Mouse (Mus musculus) heart, embryonic 11.5 days (tissue): ENCODE measurements at regions not wholly inside any gene's neighbourhood (a gene's known extent, or its start where the extent isn't known, plus 50 kb on each side); places are given as distances from the start of the nearest gene placed in this dataset.

Experiments used
- ATAC-seq: fragments of 200-750 bp; cut with Nextera tagmentation; replicated peaks from 2 replicates; pipeline ENCODE4 v1.8.0; 2017; ENCODE audit warnings: moderate library complexity; ENCODE audit not compliant: insufficient number of reproducible peaks, low FRiP score, low TSS enrichment
- H3K27ac ChIP-seq: fragments of 300-500 bp; sonication (generic); 2 replicates; pipeline ENCODE4 v1.5.1; 2014; ENCODE audit warnings: mild to moderate bottlenecking, low read depth, low read length
- H3K27me3 ChIP-seq: fragments of 300-500 bp; sonication (generic); 2 replicates; pipeline ENCODE4 v1.6.1; 2014; ENCODE audit warnings: mild to moderate bottlenecking, low read length, mixed read lengths; ENCODE audit not compliant: control insufficient read depth, insufficient read depth
- H3K36me3 ChIP-seq: fragments of 300-500 bp; sonication (generic); 2 replicates; pipeline ENCODE4 v1.6.1; 2014; ENCODE audit warnings: mild to moderate bottlenecking, low read length, moderate library complexity, mixed read lengths; ENCODE audit not compliant: control insufficient read depth, insufficient read depth
- H3K4me1 ChIP-seq: fragments of 300-500 bp; sonication (generic); 2 replicates; pipeline ENCODE4 v1.6.1; 2014; ENCODE audit warnings: low read length; ENCODE audit not compliant: control insufficient read depth, insufficient read depth
- H3K4me2 ChIP-seq: fragments of 300-500 bp; sonication (generic); 2 replicates; pipeline ENCODE4 v1.6.1; 2014; ENCODE audit warnings: mild to moderate bottlenecking, moderate library complexity
- H3K4me3 ChIP-seq: fragments of 300-500 bp; sonication (generic); 2 replicates; pipeline ENCODE4 v1.5.1; 2014; ENCODE audit warnings: low read depth, low read length
- H3K9ac ChIP-seq: fragments of 300-500 bp; sonication (generic); 2 replicates; pipeline ENCODE4 v1.6.1; 2014; ENCODE audit warnings: mild to moderate bottlenecking, low read depth, low read length, moderate library complexity
- H3K9me3 ChIP-seq: fragments of 300-500 bp; sonication (generic); replicated peaks from 2 replicates; pipeline ENCODE4 v1.6.1; 2016; ENCODE audit warnings: low read length; ENCODE audit not compliant: control insufficient read depth
- WGBS: fragments of 180-500 bp; shearing (Covaris S2); extraction: QIAGEN DNeasy Blood & Tissue Kit; methylation state at CpG from one replicate; pipeline ENCODE4 v1.1.7; 2014; ENCODE audit not compliant: insufficient replicate concordance; 5-methylcytosine and 5-hydroxymethylcytosine counted together

DNA sequence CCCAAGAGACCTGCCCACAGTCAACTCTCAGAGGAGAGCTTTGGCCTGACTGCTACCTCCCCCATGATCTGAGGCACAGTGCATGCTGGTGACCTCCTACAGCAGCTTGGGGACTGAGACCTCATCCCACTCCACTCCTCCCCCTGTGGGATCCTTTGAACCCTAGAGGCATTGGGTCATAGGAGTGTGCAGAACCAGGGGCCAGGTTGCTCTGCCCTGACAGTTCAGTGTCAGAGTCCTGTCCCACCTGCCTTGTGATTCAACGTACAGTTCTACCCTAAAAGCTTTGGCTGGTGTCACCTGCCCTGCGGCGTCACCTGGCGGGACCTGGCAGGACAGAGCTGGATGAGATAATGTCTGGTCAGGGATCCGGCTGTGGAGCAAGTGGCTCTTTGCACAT lies 254.9 kb upstream of the Zmiz1 start:
- Histone ChIP-seq H3K27me3 (no peaks in the 10 kb centered on the region), H3K4me3 (no peak overlapping the region), H3K9ac (no peak overlapping the region), H3K27ac (no peak overlapping the region), H3K9me3 (no peaks in the 10 kb centered on the region), H3K4me2 (no peak overlapping the region), H3K36me3 (no peaks in the 10 kb centered on the region), H3K4me1 (peaks cover 18% of the 10 kb centered on the region)
- no peak for ATAC-seq
- 81% methylated on average over 5 of the region's 5 CpGs for WGBS

DNA sequence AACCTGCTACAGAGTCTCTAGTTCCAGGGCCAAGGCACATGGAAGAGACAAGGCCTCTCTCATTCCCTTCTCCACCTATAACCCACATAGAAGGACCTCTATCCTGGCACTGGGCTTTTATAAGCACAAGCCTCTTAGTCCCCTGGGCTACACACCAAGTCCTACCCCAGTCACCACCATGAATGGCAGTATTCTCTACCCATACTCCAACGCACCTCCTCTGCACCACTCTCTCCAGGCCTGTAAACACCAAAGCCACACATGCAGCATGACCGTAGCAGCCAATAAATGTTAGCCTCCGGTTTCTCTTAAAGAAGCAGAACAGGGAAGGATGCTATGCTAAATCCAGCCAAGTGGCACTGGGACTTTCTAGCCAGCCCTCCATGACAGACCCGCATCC lies 252.1 kb upstream of the Zmiz1 start:
- H3K9me3 ChIP-seq: no peaks in the 10 kb centered on the region
- H3K4me1 ChIP-seq: peaks cover 12% of the 10 kb centered on the region
- no peak overlapping the region for H3K4me3 ChIP-seq
- no peaks in the 10 kb centered on the region for H3K27me3 ChIP-seq
- WGBS: 77% methylated on average over 4 of the region's 4 CpGs
- H3K27ac ChIP-seq: no peak overlapping the region
- H3K4me2 ChIP-seq: no peak overlapping the region
- no peaks in the 10 kb centered on the region for H3K36me3 ChIP-seq
- no peak for ATAC-seq
- no peak overlapping the region for H3K9ac ChIP-seq

DNA sequence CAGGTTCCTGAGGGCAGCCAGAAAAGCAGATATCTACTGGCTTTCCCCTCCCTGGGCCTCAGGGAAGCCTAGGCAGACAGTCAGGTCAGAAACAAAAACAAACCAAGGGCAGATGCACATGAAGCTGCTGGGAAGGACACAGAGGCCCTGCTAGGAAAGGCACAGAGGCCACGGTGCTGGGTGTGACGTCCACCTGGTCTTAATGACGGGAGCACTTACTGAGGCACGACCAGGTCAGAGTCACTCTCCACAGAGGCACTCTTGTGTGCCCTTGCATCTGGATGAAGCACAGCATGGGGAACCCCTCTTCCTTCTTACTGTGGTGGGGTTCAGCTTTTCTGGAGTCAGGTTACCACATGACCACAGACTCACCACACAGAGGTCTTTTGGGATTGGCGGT lies 251.6 kb upstream of the Zmiz1 start:
- Histone ChIP-seq H3K36me3 (no peaks in the 10 kb centered on the region), H3K4me1 (peaks cover 12% of the 10 kb centered on the region), H3K27me3 (no peaks in the 10 kb centered on the region), H3K4me2 (no peak overlapping the region), H3K4me3 (no peak overlapping the region), H3K27ac (no peak overlapping the region), H3K9me3 (no peaks in the 10 kb centered on the region), H3K9ac (no peak overlapping the region)
- WGBS: 49% methylated on average over 5 of the region's 5 CpGs
- no peak for ATAC-seq

DNA sequence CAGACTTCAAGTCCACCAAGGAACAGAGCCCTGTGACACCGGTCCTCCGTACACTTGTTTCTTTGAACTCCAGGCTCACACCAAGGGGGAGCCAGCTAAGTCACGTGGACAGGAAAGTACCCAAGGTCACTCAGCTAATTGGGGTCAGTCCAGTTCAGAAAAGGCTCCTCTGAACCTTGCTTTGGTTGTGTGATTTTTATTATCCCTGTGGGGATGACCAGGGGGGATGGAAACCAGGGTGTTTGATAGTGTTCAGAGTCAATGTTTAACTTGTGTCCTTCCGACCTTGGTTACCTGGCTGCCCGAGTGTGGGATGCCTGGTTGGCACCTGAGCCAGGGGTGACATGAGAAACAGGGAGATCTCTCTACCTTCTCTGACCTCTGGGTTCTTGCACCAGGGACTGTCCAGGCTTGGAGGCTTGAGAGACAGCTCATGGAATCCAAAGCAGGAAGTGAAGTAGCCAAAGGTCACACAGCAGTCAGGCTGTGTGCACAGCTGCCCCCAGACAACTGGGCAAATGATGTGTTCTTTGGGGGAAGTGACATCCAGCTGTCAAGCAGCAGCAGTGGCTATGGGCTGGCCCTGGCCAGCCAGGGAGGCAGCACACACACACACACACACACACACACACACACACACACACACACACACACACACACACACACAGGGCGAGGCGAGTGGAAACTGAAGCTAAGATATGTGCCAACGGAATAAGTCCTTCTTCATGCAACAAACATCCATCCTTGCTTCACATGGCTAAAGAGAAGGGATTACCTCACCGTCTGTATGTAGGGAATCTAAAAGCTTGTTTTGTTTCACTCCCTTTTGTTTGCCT lies 250.5 kb upstream of the Zmiz1 start:
- H3K4me2 ChIP-seq: no peak overlapping the region
- no peak for ATAC-seq

DNA sequence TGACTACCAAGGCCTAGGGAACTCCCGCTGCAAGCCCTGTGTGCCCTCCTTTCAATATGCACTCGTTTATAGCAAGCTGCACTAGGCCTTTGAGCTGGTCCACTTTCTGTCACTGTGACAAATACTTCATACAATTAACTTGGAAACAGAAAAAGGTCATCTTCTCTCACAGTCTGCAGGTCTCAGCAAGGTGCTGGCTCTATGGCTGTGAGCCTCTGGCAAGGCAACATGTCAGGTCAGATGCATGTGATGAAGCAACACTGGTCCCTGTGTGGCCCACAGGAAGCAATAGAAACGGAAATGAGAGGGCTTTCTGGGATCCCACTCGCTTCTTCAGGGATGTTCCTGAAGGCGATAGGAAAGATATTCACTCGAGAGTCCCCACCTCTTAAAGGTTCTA lies 245.9 kb upstream of the Zmiz1 start:
- Histone ChIP-seq H3K4me3 (no peak overlapping the region), H3K27ac (no peak overlapping the region), H3K36me3 (no peaks in the 10 kb centered on the region), H3K4me1 (0 out of 2 replicates have a peak, but pooled peaks cover under 1% of the 10 kb centered on the region), H3K9ac (no peak overlapping the region), H3K27me3 (no peaks in the 10 kb centered on the region), H3K4me2 (no peak overlapping the region), H3K9me3 (no peaks in the 10 kb centered on the region)
- 61% methylated on average over 6 of the region's 6 CpGs for WGBS
- ATAC-seq: no peak

More for the DNA sequence above, 250.5 kb upstream of the Zmiz1 start:
- no peak overlapping the region for H3K27ac ChIP-seq
- no peaks in the 10 kb centered on the region for H3K9me3 ChIP-seq
- peaks cover 12% of the 10 kb centered on the region for H3K4me1 ChIP-seq
- no peak overlapping the region for H3K4me3 ChIP-seq
- no peaks in the 10 kb centered on the region for H3K27me3 ChIP-seq
- no peak overlapping the region for H3K9ac ChIP-seq
- WGBS: 72% methylated on average over 9 of the region's 9 CpGs
- no peaks in the 10 kb centered on the region for H3K36me3 ChIP-seq

DNA sequence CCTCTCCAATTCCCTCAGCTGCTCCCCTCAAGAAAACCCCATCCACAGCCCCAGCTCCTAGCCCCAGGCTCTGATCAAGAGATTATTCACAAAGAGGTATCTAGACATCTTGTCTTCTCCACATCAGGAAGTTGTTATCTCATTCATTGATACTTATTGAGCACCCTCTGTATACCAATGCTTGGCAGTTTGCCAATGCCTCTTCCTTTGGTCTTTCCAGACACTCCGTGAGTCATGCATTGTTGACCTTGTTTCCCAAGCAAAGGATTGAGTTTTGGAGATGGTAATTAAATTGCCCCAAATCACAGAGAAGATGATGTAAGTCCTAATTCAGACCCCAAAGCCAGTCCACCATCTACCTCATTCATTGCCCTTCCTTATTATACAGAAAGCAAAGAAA lies 235.9 kb upstream of the Zmiz1 start:
- Histone ChIP-seq H3K4me1 (peaks cover 26% of the 10 kb centered on the region), H3K4me3 (no peak overlapping the region), H3K27me3 (no peaks in the 10 kb centered on the region), H3K27ac (no peak overlapping the region), H3K9me3 (no peaks in the 10 kb centered on the region), H3K36me3 (no peaks in the 10 kb centered on the region), H3K4me2 (no peak overlapping the region), H3K9ac (no peak overlapping the region)
- WGBS: 47% methylated on average over 1 of the region's 1 CpGs
- no peak for ATAC-seq

DNA sequence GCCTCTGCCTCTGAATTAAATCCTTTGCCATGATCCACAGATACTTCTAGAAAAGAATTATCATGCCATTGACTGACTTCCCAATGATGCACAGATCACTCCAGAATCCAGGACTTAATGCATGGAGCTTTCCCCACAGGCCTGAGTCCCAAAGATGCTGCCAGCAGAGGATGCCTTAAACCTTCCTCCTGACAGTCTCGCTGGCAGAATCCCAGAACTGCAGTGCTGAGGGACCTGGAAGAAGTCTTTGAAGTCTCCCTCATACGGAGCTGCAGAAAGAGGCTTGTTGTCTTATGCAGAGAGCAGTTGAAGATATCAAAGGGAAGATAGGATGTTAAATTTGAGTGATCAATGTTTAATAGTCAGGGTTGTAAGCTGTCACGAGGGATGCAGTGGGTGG lies 233.8 kb upstream of the Zmiz1 start:
- Histone ChIP-seq H3K9me3 (no peaks in the 10 kb centered on the region), H3K27me3 (no peaks in the 10 kb centered on the region), H3K27ac (no peak overlapping the region), H3K9ac (no peak overlapping the region), H3K4me1 (peaks cover 32% of the 10 kb centered on the region), H3K4me2 (no peak overlapping the region), H3K4me3 (no peak overlapping the region), H3K36me3 (no peaks in the 10 kb centered on the region)
- no peak for ATAC-seq
- 44% methylated on average over 3 of the region's 3 CpGs for WGBS

DNA sequence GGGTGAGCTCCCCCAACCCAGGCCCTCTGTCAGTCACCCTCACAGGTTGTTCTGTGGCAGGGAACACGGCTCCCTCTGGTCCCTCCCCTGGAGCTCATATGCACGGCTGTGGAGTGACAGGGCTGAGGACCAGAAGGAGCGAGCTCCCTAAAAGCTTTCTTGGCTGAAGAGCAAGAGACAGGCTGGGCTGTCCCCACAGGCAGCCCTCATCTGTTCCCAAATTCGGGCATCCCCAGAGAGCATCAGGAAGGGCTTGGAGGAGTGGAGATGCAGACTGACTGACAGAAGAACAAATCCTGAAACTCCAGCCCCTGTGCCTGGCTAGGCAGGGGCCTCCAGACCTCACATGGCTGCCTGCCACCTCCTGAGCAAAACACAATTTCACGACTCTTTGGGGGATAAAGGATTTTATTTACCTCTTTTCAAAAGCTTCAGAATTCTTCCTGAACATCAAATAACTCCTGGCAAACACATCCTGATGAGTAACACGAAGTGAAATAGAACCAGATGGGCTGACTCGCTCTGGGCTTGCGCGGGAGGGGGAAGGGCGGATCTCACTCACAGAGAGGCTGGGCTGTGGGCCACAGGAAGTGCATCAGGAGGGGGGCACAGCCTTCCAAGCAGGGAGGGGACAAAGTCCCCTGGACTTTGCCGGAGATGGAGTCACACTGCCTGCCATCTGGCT lies 232.7 kb upstream of the Zmiz1 start:
- WGBS: 16% methylated on average over 11 of the region's 11 CpGs
- Histone ChIP-seq H3K4me3 (0 out of 2 replicates have a peak overlapping the region, but pooled peaks have one; percentile 3), H3K27me3 (no peaks in the 10 kb centered on the region), H3K4me1 (peaks cover 32% of the 10 kb centered on the region), H3K9me3 (no peaks in the 10 kb centered on the region), H3K36me3 (no peaks in the 10 kb centered on the region), H3K9ac (peak overlapping the region; percentile 60), H3K27ac (peak overlapping the region; percentile 75), H3K4me2 (peak overlapping the region; percentile 51)
- peak; percentile 53 for ATAC-seq
